Mouse (Mus musculus) bone marrow macrophage, adult 2 months (primary cell): ENCODE results near the gene Phgr1. TPM values are rescaled to one million over a fixed set of nuclear protein-coding genes. Genes with fewer than 3 reads are reported as not detected.
A peak's percentile ranks its signal among the peaks of the same experiment; 100 is the strongest.

Source experiments
- H3K27ac ChIP-seq: 2 replicates; pipeline ENCODE4 v1.5.1; 2012; ENCODE audit warnings: low read depth, low read length; ENCODE audit not compliant: insufficient read depth
- H3K4me1 ChIP-seq: 2 replicates; pipeline ENCODE4 v1.6.1; 2012; ENCODE audit warnings: low read length; ENCODE audit not compliant: control insufficient read depth, insufficient read depth
- H3K4me3 ChIP-seq: 2 replicates; pipeline ENCODE4 v1.5.1; 2012; ENCODE audit warnings: mild to moderate bottlenecking, low read length, moderate library complexity; ENCODE audit not compliant: insufficient read depth
- CTCF ChIP-seq: IDR thresholded peaks from 2 replicates; pipeline ENCODE4 v1.5.1; 2012; ENCODE audit warnings: low read depth, mild to moderate bottlenecking, low read length, moderate library complexity
- POLR2A ChIP-seq: IDR thresholded peaks from 2 replicates; pipeline ENCODE4 v1.6.1; 2012; ENCODE audit warnings: mild to moderate bottlenecking, low read depth, low read length, borderline replicate concordance
- polyA plus RNA-seq: library from polyadenylated mRNA; stranded (reverse); fragments of >200 nt; gene quantifications from 2 replicates; pipeline ENCODE4 v1.2.4, GENCODE M21; 2012; ENCODE audit not compliant: missing spikeins, insufficient read depth, insufficient read length

Phgr1 gene
- polyA plus RNA-seq, 1 experiment = not detected

DNA sequence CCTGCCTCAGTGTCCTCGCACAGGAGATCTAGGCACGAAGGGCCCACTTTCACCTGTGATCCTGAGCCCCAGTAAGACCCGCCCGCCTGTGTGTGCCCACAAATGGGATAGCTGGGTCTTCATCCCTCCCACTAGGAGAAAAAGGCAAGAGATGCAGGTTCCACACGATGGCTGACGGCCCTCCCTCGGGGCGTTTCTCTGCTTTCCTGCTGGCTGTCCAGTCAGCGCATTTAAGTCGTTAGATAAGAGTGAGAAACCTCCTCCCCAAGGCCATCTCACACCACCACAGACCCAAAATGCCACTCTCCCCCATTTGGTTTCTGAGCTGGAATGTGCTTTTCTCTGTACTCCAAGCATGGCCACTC is 9.8 kb upstream of the Phgr1 start:
- Histone ChIP-seq H3K4me3 (no peak overlapping the region), H3K4me1 (peaks cover 14% of the 10 kb centered on the region), H3K27ac (no peak overlapping the region)
- TF ChIP-seq CTCF = no peak
- no peak for TF ChIP-seq POLR2A

DNA sequence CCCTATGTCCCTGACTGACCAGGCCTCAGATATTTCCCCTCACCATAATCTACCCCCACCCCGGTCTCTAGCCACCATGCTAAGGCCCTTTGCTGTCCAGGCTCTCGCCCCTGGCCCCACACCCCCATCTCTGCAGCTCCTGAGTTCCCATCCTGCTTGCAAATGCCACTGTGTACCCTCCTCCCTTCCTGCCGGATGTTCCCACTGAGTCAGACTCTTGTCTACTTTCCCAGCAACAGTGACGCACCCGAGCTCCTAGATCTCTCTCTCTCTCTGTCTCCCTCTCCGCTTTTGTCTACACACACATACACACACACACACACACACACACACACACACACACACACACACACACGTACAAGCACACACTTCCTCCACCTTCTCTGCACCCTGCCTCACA is 9.1 kb upstream of the Phgr1 start:
- H3K4me1 ChIP-seq = peaks cover 14% of the 10 kb centered on the region
- no peak overlapping the region for H3K4me3 ChIP-seq
- TF ChIP-seq POLR2A = no peak
- no peak for TF ChIP-seq CTCF
- H3K27ac ChIP-seq = no peak overlapping the region

DNA sequence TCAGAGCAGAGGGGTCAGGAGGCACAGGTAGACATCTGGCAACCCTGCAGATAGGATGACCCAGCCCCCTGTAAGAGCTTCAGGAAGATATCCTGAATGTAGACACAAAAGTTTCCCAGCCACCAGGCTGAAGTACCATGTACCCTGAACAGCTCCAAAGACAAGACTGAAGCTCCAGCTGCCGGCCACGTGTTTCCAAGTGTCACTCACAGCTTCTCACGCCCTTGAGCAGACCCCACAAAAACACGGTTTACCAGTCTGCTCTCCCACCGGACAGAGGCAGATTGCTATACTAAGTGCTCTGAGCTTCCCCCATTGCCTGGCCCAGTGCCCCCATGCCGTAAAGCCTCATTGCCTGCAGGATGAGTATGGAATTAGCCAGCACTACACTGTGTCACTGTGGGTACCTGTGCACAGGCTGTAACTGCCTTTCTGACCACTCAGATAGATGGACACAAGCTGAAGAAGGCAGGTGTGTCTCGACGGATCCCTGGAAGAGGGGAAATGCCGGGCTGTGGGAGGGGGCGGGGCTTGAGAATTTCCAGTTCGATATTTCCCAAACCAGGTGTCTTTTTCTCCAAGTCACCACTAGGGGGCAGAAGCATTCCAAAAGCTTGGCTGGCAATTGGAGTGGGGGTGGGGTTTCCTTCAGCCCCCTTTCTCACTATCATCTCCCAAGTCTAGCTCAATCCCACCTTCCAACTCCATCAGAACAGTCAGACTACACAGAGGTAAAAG is 8.3 kb upstream of the Phgr1 start:
- H3K27ac ChIP-seq = no peak overlapping the region
- H3K4me3 ChIP-seq = no peak overlapping the region
- H3K4me1 ChIP-seq = peaks cover 14% of the 10 kb centered on the region
- no peak for TF ChIP-seq POLR2A
- peak; percentile 85 for TF ChIP-seq CTCF

DNA sequence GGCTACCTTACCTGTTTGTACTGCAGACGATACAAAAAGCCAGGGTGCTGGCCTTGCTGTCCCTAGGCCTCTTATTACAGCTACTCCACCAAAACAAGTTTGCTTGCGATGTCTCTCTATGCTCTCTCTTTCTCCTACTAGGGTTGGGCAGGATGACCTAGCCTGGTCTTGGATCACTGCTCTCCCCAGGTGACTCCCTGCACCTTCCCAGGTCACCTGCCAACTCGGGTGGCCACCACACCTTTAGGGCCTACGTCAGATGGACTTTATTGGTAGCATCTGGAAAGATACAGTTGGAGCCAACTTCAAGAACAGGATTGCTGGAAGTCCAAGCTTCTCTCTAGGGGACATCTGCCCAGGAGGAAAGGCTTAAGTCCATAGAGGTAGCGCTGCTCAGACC is 7.7 kb upstream of the Phgr1 start:
- Histone ChIP-seq H3K27ac (no peak overlapping the region), H3K4me3 (no peak overlapping the region), H3K4me1 (peaks cover 14% of the 10 kb centered on the region)
- TF ChIP-seq CTCF (no peak), POLR2A (no peak)

DNA sequence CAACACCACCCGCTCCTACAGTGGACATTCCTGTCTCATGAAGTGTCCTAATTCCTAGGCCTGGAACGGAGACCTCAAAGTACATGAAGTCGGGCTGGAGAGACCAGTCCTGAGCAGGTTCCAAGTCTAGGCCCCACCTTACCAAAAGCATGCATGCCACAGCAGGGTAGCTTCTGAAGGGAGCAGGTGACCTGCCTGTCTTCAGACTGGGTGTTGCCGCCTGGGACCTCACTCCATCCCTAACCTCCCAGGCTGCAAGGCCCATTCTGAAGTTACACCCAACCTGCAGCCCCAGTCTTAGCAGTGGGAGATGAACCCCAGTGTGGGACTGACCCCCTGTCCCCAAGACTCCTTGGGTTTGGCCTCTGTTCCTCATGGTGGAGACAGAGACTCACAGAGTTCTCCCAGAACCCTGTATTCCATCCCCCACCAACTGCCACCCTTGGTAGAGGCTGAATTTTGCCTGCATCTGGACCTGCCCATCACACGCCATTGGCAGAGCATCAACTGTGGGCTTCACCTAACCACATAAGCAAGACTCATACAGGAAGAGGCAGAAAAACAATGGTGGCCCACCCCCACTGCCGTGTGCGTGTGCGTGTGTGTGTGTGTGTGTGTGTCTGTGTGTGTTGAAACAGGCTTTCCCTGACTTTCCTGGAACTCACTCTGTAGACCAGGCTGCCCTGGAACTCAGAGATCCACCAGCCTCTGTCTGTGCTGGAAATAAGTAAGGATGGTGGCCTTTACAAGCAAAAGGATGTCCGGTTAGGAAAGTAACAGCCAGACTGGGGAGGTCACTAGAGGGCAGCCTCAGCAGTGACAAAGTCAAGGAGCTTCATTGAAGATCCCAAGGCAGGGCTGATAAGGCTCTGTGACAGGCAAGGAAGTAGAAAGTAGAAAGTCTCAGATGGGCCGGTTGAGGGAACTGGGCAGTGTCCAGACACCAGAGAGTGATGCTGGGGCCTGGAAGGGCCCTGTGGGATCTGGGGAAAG is 6.2 kb upstream of the Phgr1 start:
- Histone ChIP-seq H3K27ac (no peak overlapping the region), H3K4me1 (peaks cover 14% of the 10 kb centered on the region), H3K4me3 (no peak overlapping the region)
- no peak for TF ChIP-seq POLR2A
- peak; percentile 33; the same call in 1 of the 2 replicates for TF ChIP-seq CTCF

DNA sequence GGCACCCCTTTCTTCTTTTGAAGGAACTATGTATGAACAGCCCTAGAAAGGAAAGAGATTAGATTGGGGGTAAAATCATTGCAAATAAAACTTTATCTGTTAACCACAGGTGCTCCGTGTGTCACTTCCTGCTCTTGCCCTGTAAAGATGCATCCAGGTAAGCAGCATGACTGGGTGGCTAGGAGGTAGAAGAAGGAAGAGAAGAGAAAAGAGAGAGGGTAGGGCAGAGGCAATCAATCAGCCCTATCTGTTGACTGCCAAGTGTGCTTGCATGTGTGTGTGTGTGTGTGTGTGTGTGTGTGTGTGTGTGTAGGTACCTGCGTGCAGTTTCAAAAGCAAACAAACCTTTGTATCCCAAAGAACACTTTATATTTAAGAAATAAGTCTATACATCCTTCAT is 2.0 kb downstream of the Phgr1 start:
- H3K4me1 ChIP-seq = no peaks in the 10 kb centered on the region
- H3K27ac ChIP-seq = no peak overlapping the region
- no peak for TF ChIP-seq POLR2A
- TF ChIP-seq CTCF = no peak
- no peak overlapping the region for H3K4me3 ChIP-seq

DNA sequence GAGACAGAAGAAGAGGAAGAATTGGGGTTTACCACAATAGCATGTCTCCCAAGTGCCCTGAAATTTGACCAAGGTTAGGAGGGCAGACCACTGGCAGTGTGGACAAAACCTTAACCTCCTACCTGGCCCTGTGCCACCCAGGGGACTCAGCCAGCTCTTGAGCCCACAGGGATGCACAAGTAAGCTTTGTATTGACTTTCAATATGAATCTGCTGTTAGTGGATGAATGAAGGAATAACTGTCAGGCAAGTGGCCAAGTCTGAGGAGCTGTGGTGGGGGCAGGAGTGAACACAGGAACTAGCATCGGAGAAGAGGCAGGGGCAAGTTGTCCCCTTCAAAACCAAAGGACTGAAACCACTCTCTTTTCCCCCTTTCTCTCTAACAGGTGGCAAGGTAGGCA is 2.8 kb downstream of the Phgr1 start:
- TF ChIP-seq CTCF (no peak), POLR2A (no peak)
- Histone ChIP-seq H3K27ac (no peak overlapping the region), H3K4me3 (no peak overlapping the region), H3K4me1 (0 out of 2 replicates have a peak, but pooled peaks cover 2% of the 10 kb centered on the region)

DNA sequence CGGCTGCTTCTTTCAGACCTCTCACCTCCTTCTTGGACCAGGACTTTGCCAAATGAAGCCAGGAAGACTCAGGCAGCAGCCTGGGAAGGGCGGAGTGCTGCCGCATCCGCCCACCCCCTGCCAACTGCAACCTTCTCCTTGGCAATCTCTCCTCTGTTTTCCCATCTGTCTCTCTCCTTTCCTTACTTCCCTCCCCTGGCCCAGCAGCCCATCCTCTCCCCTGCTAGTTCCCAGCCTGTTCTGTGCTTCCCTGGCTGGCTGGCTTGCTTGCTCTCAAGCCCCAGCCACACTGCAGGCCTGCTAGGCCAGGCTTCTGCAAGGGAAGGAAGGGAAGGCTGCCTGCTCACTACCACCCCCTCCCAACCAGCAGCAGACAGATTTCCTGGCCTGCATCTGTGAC is 3.3 kb downstream of the Phgr1 start:
- Histone ChIP-seq H3K4me3 (no peak overlapping the region), H3K27ac (no peak overlapping the region), H3K4me1 (0 out of 2 replicates have a peak, but pooled peaks cover 2% of the 10 kb centered on the region)
- TF ChIP-seq CTCF (no peak), POLR2A (no peak)

DNA sequence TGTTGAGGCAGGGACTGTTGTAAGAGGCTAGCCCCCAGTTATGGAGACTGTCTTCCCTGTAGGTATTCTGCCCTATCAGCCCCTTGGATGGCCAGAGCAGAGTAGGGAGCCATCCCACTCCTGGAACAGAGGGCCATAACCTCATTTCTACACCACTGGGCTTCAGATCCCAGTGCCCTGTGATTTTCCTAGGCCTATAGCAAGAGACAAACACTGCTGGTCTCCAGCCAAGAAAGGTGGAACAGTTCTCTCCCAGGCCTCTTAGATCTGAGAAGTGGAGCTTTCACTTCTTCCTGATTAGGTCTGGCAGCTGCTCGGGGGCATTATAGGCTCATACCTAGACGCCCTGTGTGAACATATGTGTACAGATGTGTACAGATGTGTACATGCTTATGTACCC is 3.7 kb downstream of the Phgr1 start:
- Histone ChIP-seq H3K4me1 (0 out of 2 replicates have a peak, but pooled peaks cover 2% of the 10 kb centered on the region), H3K27ac (no peak overlapping the region), H3K4me3 (no peak overlapping the region)
- TF ChIP-seq POLR2A (no peak), CTCF (no peak)

DNA sequence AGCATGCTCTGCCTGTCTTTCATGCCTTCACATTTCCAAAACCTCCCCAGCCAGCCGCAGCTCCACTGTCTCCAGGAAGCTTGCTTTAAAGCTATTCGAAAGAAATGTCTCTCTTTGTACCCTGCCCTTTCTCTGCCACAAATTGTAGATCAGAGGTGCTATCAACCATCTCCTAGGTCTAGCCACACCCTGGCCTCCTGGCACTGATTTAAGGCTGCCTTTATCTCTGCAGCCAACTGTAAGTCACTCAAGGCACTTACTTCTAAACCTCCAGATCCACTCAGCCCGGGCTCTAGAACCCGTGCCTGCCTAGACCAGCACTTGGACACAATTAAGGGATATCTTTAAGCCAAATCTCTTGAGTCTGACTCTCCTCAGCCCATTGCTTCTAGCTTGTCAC is 5.8 kb downstream of the Phgr1 start:
- TF ChIP-seq CTCF = no peak
- no peak for TF ChIP-seq POLR2A
- no peak overlapping the region for H3K27ac ChIP-seq
- H3K4me3 ChIP-seq = no peak overlapping the region
- H3K4me1 ChIP-seq = 0 out of 2 replicates have a peak, but pooled peaks cover 2% of the 10 kb centered on the region
